Mouse (Mus musculus) kidney, postnatal 0 days (tissue): ENCODE measurements around the gene Gtf2f1. TPM values are rescaled to one million over a fixed set of nuclear protein-coding genes. Genes with fewer than 3 reads are reported as not detected.
A peak's percentile ranks its signal among the peaks of the same experiment; 100 is the strongest.

Source experiments
- ATAC-seq: fragments of 200-750 bp; cut with Nextera tagmentation; replicated peaks from 2 replicates; pipeline ENCODE4 v1.8.0; 2017; ENCODE audit warnings: low read depth, moderate number of reproducible peaks, moderate TSS enrichment, moderate library complexity; ENCODE audit not compliant: low FRiP score
- DNase-seq: peaks from one replicate; pipeline ENCODE4 v3.0.0-alpha.2; 2016; ENCODE audit warnings: low spot score
- H3K27ac ChIP-seq: fragments of 300-500 bp; sonication (generic); 2 replicates; pipeline ENCODE4 v1.5.1; 2014; ENCODE audit warnings: mild to moderate bottlenecking
- H3K27me3 ChIP-seq: fragments of 300-500 bp; sonication (generic); 2 replicates; pipeline ENCODE4 v1.6.1; 2014; ENCODE audit warnings: low read length, mixed read lengths; ENCODE audit not compliant: insufficient read depth
- H3K36me3 ChIP-seq: fragments of 300-500 bp; sonication (generic); 2 replicates; pipeline ENCODE4 v1.6.1; 2014; ENCODE audit warnings: low read length, mixed read lengths; ENCODE audit not compliant: insufficient read depth
- H3K4me1 ChIP-seq: fragments of 300-500 bp; sonication (generic); replicated peaks from 2 replicates; pipeline ENCODE4 v1.6.1; 2014; ENCODE audit warnings: antibody characterized with exemption, low read length, mixed read lengths; ENCODE audit not compliant: insufficient read depth
- H3K4me2 ChIP-seq: fragments of 300-500 bp; sonication (generic); 2 replicates; pipeline ENCODE4 v1.6.1; 2014; ENCODE audit warnings: mild to moderate bottlenecking, low read length, moderate library complexity, mixed read lengths
- H3K4me3 ChIP-seq: fragments of 300-500 bp; sonication (generic); replicated peaks from 2 replicates; pipeline ENCODE4 v1.5.1; 2014; ENCODE audit warnings: low read depth, low read length
- H3K9ac ChIP-seq: fragments of 300-500 bp; sonication (generic); 2 replicates; pipeline ENCODE4 v1.6.1; 2014; ENCODE audit warnings: low read depth, low read length
- H3K9me3 ChIP-seq: fragments of 300-500 bp; sonication (generic); replicated peaks from 2 replicates; pipeline ENCODE4 v1.6.1; 2016; ENCODE audit warnings: low read length, inconsistent platforms, mixed read lengths
- CTCF ChIP-seq: IDR thresholded peaks from 2 replicates; pipeline ENCODE4 v1.5.1; 2016; ENCODE audit warnings: antibody characterized with exemption, low read depth, mild to moderate bottlenecking, moderate library complexity
- WGBS: fragments of 180-500 bp; shearing (Covaris S2); extraction: QIAGEN DNeasy Blood & Tissue Kit; methylation state at CpG from one replicate; pipeline ENCODE4 v1.1.7; 2014; 5-methylcytosine and 5-hydroxymethylcytosine counted together
- polyA plus RNA-seq: library from polyadenylated mRNA; unstranded; fragments of >200 nt; fragmentation: Nextera tagmentation; extraction: Ambion mirVana; gene quantifications from 2 replicates; pipeline ENCODE4 v1.2.1, GENCODE M21; 2015

Gtf2f1 gene
- polyA plus RNA-seq: 46.7 and 50.3 TPM in 2 replicates

GRCm38 (mm10) chr17:57011236-57012141 lies at the start of gene Gtf2f1, which contains the start of gene Gm17949:
Gtf2f1 (minus strand) TSS chr17:57011288.
Gm17949 (plus strand) TSS chr17:57011469.
- peak; percentile 91 for ATAC-seq
- no peaks in the 10 kb centered on the region for H3K9me3 ChIP-seq
- H3K27ac ChIP-seq: peak within 1 kb of the TSS; percentile 91
- H3K4me3 ChIP-seq: peak within 1 kb of the TSS; percentile 59
- H3K27me3 ChIP-seq: no peaks in the 10 kb centered on the region
- under 1% methylated on average over 51 of the region's 51 CpGs for WGBS
- peak within 1 kb of the TSS; percentile 91 for H3K4me2 ChIP-seq
- H3K36me3 ChIP-seq: peaks cover 18% of the 10 kb centered on the region
- peak within 1 kb of the TSS; percentile 78 for H3K9ac ChIP-seq
- DNase-seq: peak; percentile 98
- TF ChIP-seq CTCF: peak; percentile 11; the same call in 1 of the 2 replicates
- H3K4me1 ChIP-seq: peaks cover 10% of the 10 kb centered on the region; the same call in 1 of the 2 replicates

- H3K4me3 ChIP-seq: peak overlapping the region; percentile 87
- H3K4me1 ChIP-seq: peaks cover 9% of the 10 kb centered on the region; the same call in 1 of the 2 replicates
- under 1% methylated on average over 44 of the region's 44 CpGs for WGBS
- peak overlapping the region; percentile 76 for H3K27ac ChIP-seq
- peaks cover 8% of the 10 kb centered on the region for H3K27me3 ChIP-seq
- DNase-seq: peak; percentile 98
- ATAC-seq: peak; percentile 88
- peak; percentile 68 for TF ChIP-seq CTCF
- H3K9ac ChIP-seq: 0 out of 2 replicates have a peak overlapping the region, but pooled peaks have one; percentile 86
- H3K4me2 ChIP-seq: peak overlapping the region; percentile 96
- H3K36me3 ChIP-seq: no peaks in the 10 kb centered on the region
- no peaks in the 10 kb centered on the region for H3K9me3 ChIP-seq
Observed at GRCm38 (mm10) chr17:57060231-57060801, 49.2 kb upstream of the Gtf2f1 start.

- Histone ChIP-seq H3K4me3 (peak within 1 kb of the TSS; percentile 87), H3K9me3 (no peaks in the 10 kb centered on the region), H3K27me3 (peaks cover 8% of the 10 kb centered on the region), H3K4me2 (peak within 1 kb of the TSS; percentile 96), H3K36me3 (no peaks in the 10 kb centered on the region), H3K4me1 (peaks cover 9% of the 10 kb centered on the region; the same call in 1 of the 2 replicates), H3K27ac (peak within 1 kb of the TSS; percentile 76), H3K9ac (peak within 1 kb of the TSS; percentile 86)
- WGBS: under 1% methylated on average over 41 of the region's 45 CpGs
- peak; percentile 84 for DNase-seq
- ATAC-seq: peak; percentile 30; the same call in 1 of the 2 replicates
- no peak for TF ChIP-seq CTCF
Observed at GRCm38 (mm10) chr17:57059486-57059977, 48.4 kb upstream of the Gtf2f1 start, which contains the start of gene Slc25a23. Slc25a23 (minus strand) TSS chr17:57059863.

- peak within 1 kb of the TSS; percentile 76 for H3K27ac ChIP-seq
- no peaks in the 10 kb centered on the region for H3K36me3 ChIP-seq
- peaks cover 9% of the 10 kb centered on the region; the same call in 1 of the 2 replicates for H3K4me1 ChIP-seq
- peaks cover 8% of the 10 kb centered on the region for H3K27me3 ChIP-seq
- H3K4me2 ChIP-seq: peak within 1 kb of the TSS; percentile 96
- WGBS: 3% methylated on average over 16 of the region's 22 CpGs
- no peak for TF ChIP-seq CTCF
- H3K9me3 ChIP-seq: no peaks in the 10 kb centered on the region
- H3K9ac ChIP-seq: peak within 1 kb of the TSS; percentile 86
- peak within 1 kb of the TSS; percentile 87 for H3K4me3 ChIP-seq
- no peak; the same call in 1 of the 2 replicates for ATAC-seq
- no peak for DNase-seq
Observed at GRCm38 (mm10) chr17:57058891-57059485, 47.9 kb upstream of the Gtf2f1 start, which contains the start of gene Crb3. Crb3 (plus strand) TSS chr17:57059105.

GRCm38 (mm10) chr17:57056246-57056645 lies 45.2 kb upstream of the Gtf2f1 start:
- TF ChIP-seq CTCF: no peak
- H3K9me3 ChIP-seq: no peaks in the 10 kb centered on the region

More at GRCm38 (mm10) chr17:57056246-57056645, 45.2 kb upstream of the Gtf2f1 start:
- no peak overlapping the region for H3K27ac ChIP-seq
- peaks cover 7% of the 10 kb centered on the region; the same call in 1 of the 2 replicates for H3K4me1 ChIP-seq
- H3K36me3 ChIP-seq: peaks cover 9% of the 10 kb centered on the region
- H3K27me3 ChIP-seq: no peaks in the 10 kb centered on the region
- DNase-seq (no peak), ATAC-seq (no peak)
- H3K9ac ChIP-seq: no peak overlapping the region
- WGBS: 87% methylated on average over 3 of the region's 3 CpGs
- no peak overlapping the region for H3K4me3 ChIP-seq
- H3K4me2 ChIP-seq: no peak overlapping the region
